Mouse (Mus musculus): Measurements from ENCODE around the gene Fbln1. TPM values are rescaled to one million over a fixed set of nuclear protein-coding genes. Genes with fewer than 3 reads are reported as not detected.
A peak's percentile ranks its signal among the peaks of the same experiment; 100 is the strongest.

Gene Fbln1
- polyA plus RNA-seq, 1 experiment: not detected

DNA sequence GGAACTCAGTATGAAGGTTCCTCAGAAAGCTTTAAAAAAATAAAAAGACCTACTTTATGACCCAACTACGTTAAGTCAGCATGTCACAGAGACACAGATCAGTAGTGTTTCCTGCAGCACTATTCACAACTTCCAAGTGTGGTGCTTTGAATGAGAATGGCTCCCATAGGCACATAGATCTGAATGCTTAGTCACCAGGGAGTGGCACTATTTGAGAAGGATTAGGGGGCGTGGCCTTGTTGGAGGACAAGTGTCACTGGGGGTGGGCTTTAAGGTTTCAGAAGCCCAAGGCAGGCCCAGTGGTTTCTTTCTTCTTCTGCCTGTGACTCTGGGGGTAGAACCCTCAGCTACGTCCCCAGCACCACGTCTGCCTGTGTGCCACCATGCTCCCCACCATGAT, 98.2 kb downstream of the Fbln1 start:
- no peak overlapping the region for H3K4me3 ChIP-seq (ENCODE audit: insufficient read depth, low read length)

DNA sequence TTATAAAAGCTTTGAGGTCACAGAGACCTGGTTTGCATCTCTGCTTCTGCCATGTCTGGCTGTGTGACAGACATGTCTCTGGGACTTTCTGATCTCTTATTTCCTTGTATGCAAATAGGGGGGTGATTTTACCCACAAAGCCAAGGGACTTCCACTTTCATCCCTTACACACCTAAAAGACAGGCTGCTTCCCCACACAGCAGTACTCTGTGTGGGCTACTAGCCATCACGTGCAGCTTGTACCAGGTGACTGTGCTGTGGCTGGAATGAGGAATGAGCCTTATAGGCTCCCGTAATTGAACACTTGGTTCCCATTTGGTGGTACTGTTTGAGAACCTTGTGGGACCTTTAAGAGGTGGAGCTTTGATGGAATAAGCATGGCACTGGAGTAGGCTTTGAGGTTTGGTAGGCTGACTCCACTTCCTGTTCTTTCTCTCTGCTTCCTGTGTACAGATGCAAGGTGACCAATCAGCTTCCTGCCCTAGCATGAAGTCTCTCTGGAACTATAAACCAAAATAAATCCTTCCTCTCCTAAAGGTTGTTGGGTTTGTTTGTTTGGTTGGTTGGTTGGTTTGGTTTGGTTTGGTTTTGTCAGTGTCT, 101.4 kb downstream of the Fbln1 start:
- TF ChIP-seq CTCF (IDR thresholded peaks at IDR 0.05; ENCODE audit: low read depth, low read length) (no peak), POLR2A (IDR thresholded peaks at IDR 0.05; ENCODE audit: borderline replicate concordance, low read depth, low read length) (no peak)
- Histone ChIP-seq H3K4me1 (ENCODE audit: control insufficient read depth, insufficient read depth, low read length) (no peaks in the 10 kb centered on the region), H3K4me3 (ENCODE audit: insufficient read depth, low read length) (no peak overlapping the region), H3K27ac (ENCODE audit: insufficient read depth, low read depth, low read length) (no peak overlapping the region)

More for the DNA sequence above, 98.2 kb downstream of the Fbln1 start:
- Histone ChIP-seq H3K27ac (ENCODE audit: insufficient read depth, low read depth, low read length) (no peak overlapping the region), H3K4me1 (ENCODE audit: control insufficient read depth, insufficient read depth, low read length) (no peaks in the 10 kb centered on the region)
- TF ChIP-seq CTCF (IDR thresholded peaks at IDR 0.05; ENCODE audit: low read depth, low read length): no peak
- TF ChIP-seq POLR2A (IDR thresholded peaks at IDR 0.05; ENCODE audit: borderline replicate concordance, low read depth, low read length): no peak

DNA sequence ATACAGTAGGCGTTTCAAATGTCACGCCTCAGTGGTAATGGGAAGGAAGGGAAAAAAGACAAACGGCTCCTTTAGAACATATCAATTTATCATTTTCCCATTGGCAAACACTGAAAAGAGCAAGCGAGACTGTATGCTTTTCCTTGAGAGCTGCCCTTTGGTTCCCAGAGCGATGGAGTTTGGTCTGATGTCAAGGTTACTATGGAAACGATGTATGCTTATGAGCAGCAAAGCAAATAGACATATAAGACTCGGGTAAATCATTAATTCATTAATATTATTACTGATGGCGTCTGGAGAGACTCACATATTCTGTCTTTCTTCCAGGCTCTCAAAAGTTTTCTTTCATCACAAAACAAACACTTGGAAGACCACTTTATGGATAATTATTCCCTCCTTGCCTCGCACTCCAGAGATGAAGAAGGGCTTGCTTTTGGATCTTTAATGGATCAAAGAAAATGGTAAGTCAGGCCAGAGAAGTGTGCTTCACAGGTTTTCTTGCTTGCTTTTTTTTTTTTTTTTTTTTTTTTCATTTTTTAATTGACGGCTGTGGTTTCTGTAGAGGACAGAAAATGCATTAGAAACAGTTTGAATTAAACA, 105.4 kb downstream of the Fbln1 start:
- TF ChIP-seq CTCF (IDR thresholded peaks at IDR 0.05; ENCODE audit: low read depth, low read length): no peak
- no peak for TF ChIP-seq POLR2A (IDR thresholded peaks at IDR 0.05; ENCODE audit: borderline replicate concordance, low read depth, low read length)
- no peak overlapping the region for H3K27ac ChIP-seq (ENCODE audit: insufficient read depth, low read depth, low read length)
- no peaks in the 10 kb centered on the region for H3K4me1 ChIP-seq (ENCODE audit: control insufficient read depth, insufficient read depth, low read length)
- no peak overlapping the region for H3K4me3 ChIP-seq (ENCODE audit: insufficient read depth, low read length)

DNA sequence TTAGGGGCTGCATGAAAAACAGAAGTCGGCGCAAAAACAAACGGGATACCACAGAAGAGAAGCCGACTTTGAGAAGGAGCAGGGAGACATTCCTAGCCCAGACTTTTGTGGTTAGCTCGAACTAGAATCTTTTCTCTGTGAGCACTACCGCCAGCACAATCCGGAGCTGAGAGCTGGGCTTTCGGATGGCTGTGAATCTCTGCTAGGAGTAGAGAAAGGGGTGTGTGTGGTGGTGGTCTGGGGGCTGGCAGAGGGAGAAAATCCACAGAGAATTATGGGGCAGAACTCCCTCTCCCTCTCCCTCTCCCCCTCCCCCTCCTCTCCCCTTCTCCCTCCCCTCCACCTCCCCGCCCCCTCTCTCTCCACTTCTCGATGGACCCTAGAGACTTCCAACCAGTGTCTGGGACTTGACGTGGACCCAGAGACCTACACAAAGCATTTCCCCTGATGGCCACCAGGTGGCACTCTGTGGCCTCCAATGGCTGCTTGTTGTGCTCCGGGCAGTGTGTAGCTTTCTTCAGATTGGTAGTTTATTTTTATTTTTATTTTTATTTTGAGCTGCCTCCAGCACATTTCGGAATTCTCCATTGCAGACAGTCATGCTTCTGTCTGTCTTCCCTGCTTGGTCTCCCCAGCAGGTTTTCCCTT, 109.8 kb downstream of the Fbln1 start:
- no peak overlapping the region for H3K4me3 ChIP-seq (ENCODE audit: insufficient read depth, low read length)
- H3K27ac ChIP-seq (ENCODE audit: insufficient read depth, low read depth, low read length): no peak overlapping the region
- H3K4me1 ChIP-seq (ENCODE audit: control insufficient read depth, insufficient read depth, low read length): no peaks in the 10 kb centered on the region
- TF ChIP-seq CTCF (IDR thresholded peaks at IDR 0.05; ENCODE audit: low read depth, low read length) (peak; percentile 79), POLR2A (IDR thresholded peaks at IDR 0.05; ENCODE audit: borderline replicate concordance, low read depth, low read length) (no peak)

DNA sequence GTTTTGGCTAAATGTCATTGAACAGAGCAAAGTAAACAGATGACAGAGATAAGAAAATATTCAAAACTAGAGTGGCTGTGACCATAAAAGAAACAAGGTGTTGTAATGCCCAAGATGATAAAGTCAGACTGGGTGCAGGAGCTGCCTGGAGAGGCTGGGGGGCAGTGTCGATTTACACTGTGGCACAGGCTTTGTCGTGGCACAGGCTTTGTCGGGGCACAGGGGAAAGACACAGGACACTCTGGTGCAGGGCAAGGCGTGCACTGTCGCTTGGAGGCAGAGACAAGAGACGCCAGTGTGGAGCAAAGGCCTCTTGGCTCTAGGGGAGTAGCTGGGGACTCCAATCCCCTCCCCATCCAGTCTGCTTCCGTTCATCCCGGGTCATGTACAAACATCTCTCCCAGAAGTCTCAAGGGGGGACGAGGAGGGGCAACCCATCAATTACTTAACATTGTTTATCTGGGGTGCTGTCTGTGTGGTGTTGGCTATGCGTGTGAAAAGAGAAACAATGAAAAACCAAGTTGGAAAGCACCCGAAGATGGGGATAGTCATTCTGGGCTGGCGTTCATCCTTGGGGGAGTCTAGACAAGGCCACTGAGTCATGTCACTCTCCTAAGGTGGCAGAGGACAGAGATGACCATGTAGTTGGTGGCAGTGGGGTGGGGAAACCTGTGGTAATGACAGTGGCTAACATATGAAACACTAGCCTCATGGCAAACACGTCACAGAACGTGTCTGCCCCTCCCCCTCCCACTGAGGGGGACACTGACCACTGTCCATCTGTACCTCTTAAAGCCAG, 110.8 kb downstream of the Fbln1 start:
- Histone ChIP-seq H3K27ac (ENCODE audit: insufficient read depth, low read depth, low read length) (no peak overlapping the region), H3K4me3 (ENCODE audit: insufficient read depth, low read length) (no peak overlapping the region), H3K4me1 (ENCODE audit: control insufficient read depth, insufficient read depth, low read length) (no peaks in the 10 kb centered on the region)
- no peak for TF ChIP-seq CTCF (IDR thresholded peaks at IDR 0.05; ENCODE audit: low read depth, low read length)
- no peak for TF ChIP-seq POLR2A (IDR thresholded peaks at IDR 0.05; ENCODE audit: borderline replicate concordance, low read depth, low read length)

DNA sequence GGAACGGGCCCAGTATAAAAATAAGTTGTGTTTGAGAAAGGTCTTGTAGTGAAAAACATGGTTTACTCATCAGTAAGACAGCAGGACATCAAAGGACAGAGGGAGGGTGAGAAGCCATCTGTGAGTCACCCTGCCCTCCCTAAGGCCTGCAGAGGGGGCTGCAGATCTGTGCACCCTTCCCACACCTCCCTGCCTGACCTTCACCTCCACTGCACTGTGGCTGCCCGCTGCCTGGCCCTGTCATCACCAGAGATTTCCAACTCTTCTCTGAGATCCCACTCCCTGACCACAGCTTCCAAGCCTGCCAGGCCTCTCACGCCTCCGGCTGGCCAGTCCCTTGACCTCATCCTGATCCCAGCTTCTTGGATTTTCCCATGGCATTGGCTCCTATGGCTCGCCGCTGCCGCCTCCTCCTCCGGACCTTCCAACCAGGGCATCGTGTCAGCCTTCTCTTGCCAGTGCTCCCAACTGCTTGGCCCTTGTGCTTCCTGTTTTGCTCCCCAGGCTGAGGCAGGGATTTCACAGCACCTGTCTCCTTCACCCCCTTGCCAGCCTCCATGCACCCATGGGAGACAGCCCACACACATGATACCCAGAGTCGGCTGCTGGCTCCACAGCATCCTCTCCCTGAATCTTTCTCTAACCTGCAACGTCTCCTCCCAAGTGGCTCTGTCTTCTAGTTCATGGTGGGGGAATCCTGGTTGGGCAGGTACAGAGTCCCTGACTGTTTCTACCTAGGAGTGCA, 114.3 kb downstream of the Fbln1 start:
- TF ChIP-seq CTCF (IDR thresholded peaks at IDR 0.05; ENCODE audit: low read depth, low read length): no peak
- no peak for TF ChIP-seq POLR2A (IDR thresholded peaks at IDR 0.05; ENCODE audit: borderline replicate concordance, low read depth, low read length)
- H3K4me1 ChIP-seq (ENCODE audit: control insufficient read depth, insufficient read depth, low read length): peaks cover 2% of the 10 kb centered on the region
- no peak overlapping the region for H3K4me3 ChIP-seq (ENCODE audit: insufficient read depth, low read length)
- no peak overlapping the region for H3K27ac ChIP-seq (ENCODE audit: insufficient read depth, low read depth, low read length)

DNA sequence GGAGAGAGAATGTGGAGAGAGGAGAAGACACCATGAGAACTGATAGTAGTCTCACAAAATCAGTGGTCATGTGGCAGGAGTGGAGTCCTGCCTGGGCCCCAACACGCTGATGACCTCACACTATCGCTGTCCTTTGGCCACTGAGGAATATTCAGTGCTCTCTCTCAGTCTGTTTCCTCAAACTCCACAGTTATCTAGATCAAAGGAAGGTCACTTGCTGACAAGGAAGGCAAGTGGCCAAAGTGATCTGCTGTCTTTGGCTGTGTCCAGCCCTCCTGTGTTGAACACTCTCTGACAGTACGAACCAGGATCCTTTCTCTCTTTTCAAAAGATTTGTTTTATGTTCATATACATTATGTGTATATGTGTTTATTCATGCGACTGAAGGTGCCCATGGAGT, 117.5 kb downstream of the Fbln1 start:
- H3K4me1 ChIP-seq (ENCODE audit: control insufficient read depth, insufficient read depth, low read length): peaks cover 14% of the 10 kb centered on the region
- TF ChIP-seq POLR2A (IDR thresholded peaks at IDR 0.05; ENCODE audit: borderline replicate concordance, low read depth, low read length) (no peak), CTCF (IDR thresholded peaks at IDR 0.05; ENCODE audit: low read depth, low read length) (no peak)
- no peak overlapping the region for H3K27ac ChIP-seq (ENCODE audit: insufficient read depth, low read depth, low read length)
- H3K4me3 ChIP-seq (ENCODE audit: insufficient read depth, low read length): no peak overlapping the region

DNA sequence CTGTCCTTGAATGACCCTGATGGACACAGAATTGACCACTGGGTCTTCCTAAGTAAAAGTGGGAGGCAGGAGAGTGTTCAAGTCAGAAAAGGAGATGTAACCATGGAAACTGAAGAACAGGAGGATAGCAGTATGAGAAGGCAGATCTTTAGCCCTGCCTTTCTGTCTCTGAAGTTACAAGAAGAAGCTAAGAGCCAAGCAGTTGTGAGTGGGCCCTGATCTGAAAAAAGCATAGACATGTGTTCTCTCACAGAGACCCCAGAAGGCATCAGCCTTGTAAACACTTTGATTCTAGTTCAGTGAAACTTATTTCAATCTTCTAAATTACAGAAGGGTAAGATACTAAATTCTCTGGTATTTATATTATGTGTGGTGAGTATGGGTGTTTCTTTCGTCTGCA, 118.7 kb downstream of the Fbln1 start:
- no peak overlapping the region for H3K4me3 ChIP-seq (ENCODE audit: insufficient read depth, low read length)
- TF ChIP-seq CTCF (IDR thresholded peaks at IDR 0.05; ENCODE audit: low read depth, low read length) (no peak), POLR2A (IDR thresholded peaks at IDR 0.05; ENCODE audit: borderline replicate concordance, low read depth, low read length) (no peak)
- peaks cover 14% of the 10 kb centered on the region for H3K4me1 ChIP-seq (ENCODE audit: control insufficient read depth, insufficient read depth, low read length)
- no peak overlapping the region for H3K27ac ChIP-seq (ENCODE audit: insufficient read depth, low read depth, low read length)

DNA sequence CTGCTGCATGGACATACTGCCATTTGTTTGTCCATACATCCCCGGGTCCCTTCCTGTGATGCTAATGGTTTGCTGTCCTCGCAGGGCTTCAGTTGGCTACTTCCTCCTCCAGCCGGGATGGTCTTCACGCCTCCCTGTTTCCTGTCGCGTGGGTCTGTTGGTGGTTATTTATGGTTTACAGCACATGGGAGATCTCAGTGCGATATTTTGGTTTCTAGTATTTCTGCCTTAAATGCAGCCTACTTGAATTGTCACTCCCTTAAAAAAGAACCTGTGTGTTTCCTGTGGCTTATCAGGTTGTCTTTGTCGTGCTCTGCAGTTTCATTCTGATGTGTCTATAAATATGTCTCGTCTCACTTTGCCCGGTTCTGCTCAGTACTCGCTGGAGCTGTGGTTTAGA, 122.1 kb downstream of the Fbln1 start:
- TF ChIP-seq POLR2A (IDR thresholded peaks at IDR 0.05; ENCODE audit: borderline replicate concordance, low read depth, low read length): no peak
- no peak for TF ChIP-seq CTCF (IDR thresholded peaks at IDR 0.05; ENCODE audit: low read depth, low read length)
- no peak overlapping the region for H3K4me3 ChIP-seq (ENCODE audit: insufficient read depth, low read length)
- no peak overlapping the region for H3K27ac ChIP-seq (ENCODE audit: insufficient read depth, low read depth, low read length)
- peaks cover 14% of the 10 kb centered on the region for H3K4me1 ChIP-seq (ENCODE audit: control insufficient read depth, insufficient read depth, low read length)

All from bone marrow macrophage, adult 2 months (primary cell).